Mouse (Mus musculus) heart, adult 2 months (tissue): ENCODE results near the gene Fbxl12.

Experiments
- CTCF ChIP-seq: fragments of 200-600 bp; IDR thresholded peaks from 2 replicates; pipeline ENCODE4 v1.8.1; 2022; ENCODE audit warnings: antibody characterized with exemption, mild to moderate bottlenecking, moderate library complexity
- POLR2A ChIP-seq: fragments of 200-500 bp; IDR thresholded peaks from 2 replicates; pipeline ENCODE4 v1.6.1; 2011; ENCODE audit warnings: mild to moderate bottlenecking, low read depth, low read length, control low read depth; ENCODE audit not compliant: insufficient read depth

DNA sequence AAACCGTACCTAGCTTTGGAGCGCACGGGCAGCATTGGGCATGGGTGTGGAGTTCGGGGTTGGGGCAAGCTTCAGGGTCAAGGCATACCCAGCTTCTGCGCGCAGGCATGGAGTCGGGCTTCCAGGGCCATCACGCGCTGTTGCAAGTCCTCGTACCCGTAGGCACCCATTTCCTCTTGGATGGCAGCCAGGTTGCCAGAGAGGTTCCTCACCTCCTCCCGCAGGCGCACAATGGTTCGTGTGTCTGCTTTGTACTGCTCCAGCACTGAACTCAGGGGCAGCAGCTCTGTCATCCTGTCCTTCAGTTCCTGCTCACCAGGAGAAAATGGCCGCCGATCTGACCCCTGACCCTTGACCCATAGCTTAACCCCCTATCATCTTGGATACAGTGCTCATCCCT, 27.5 kb upstream of the Fbxl12 start:
- TF ChIP-seq CTCF (no peak), POLR2A (no peak)
